Mouse (Mus musculus) limb, embryonic 10.5 days (tissue): ENCODE data around the gene Ints5. TPM values are rescaled to one million over a fixed set of nuclear protein-coding genes. Genes with fewer than 3 reads are reported as not detected.
A peak's percentile ranks its signal among the peaks of the same experiment; 100 is the strongest.

Source experiments
- DNase-seq: peaks from one replicate; pipeline ENCODE4 v3.0.0-alpha.2; 2017; ENCODE audit warnings: low spot score
- H3K27ac ChIP-seq: fragments of 300-500 bp; sonication (generic); 2 replicates; pipeline ENCODE4 v1.5.1; 2016; ENCODE audit warnings: mild to moderate bottlenecking
- H3K27me3 ChIP-seq: fragments of 300-500 bp; sonication (generic); 2 replicates; pipeline ENCODE4 v1.6.1; 2016; ENCODE audit warnings: low read depth, mild to moderate bottlenecking; ENCODE audit not compliant: poor library complexity, severe bottlenecking
- H3K36me3 ChIP-seq: fragments of 300-500 bp; sonication (generic); 2 replicates; pipeline ENCODE4 v1.6.1; 2016; ENCODE audit warnings: mild to moderate bottlenecking, moderate library complexity
- H3K4me1 ChIP-seq: fragments of 300-500 bp; sonication (generic); 2 replicates; pipeline ENCODE4 v1.6.1; 2016
- H3K4me3 ChIP-seq: fragments of 300-500 bp; sonication (generic); 2 replicates; pipeline ENCODE4 v1.5.1; 2016; ENCODE audit warnings: mild to moderate bottlenecking, moderate library complexity
- H3K9me3 ChIP-seq: fragments of 300-500 bp; sonication (generic); replicated peaks from 2 replicates; pipeline ENCODE4 v1.6.1; 2016; ENCODE audit warnings: mild to moderate bottlenecking
- WGBS: fragments of 180-500 bp; shearing (Covaris S2); methylation state at CpG from one replicate; pipeline ENCODE4 v1.1.7; 2016; 5-methylcytosine and 5-hydroxymethylcytosine counted together
- polyA plus RNA-seq: library from polyadenylated mRNA; unstranded; fragments of >200 nt; fragmentation: Nextera tagmentation; extraction: Ambion mirVana; gene quantifications from 2 replicates; pipeline ENCODE4 v1.2.1, GENCODE M21; 2016

Gene Ints5
- polyA plus RNA-seq, 1 experiment from 2014 or later: 59.2 TPM

DNA sequence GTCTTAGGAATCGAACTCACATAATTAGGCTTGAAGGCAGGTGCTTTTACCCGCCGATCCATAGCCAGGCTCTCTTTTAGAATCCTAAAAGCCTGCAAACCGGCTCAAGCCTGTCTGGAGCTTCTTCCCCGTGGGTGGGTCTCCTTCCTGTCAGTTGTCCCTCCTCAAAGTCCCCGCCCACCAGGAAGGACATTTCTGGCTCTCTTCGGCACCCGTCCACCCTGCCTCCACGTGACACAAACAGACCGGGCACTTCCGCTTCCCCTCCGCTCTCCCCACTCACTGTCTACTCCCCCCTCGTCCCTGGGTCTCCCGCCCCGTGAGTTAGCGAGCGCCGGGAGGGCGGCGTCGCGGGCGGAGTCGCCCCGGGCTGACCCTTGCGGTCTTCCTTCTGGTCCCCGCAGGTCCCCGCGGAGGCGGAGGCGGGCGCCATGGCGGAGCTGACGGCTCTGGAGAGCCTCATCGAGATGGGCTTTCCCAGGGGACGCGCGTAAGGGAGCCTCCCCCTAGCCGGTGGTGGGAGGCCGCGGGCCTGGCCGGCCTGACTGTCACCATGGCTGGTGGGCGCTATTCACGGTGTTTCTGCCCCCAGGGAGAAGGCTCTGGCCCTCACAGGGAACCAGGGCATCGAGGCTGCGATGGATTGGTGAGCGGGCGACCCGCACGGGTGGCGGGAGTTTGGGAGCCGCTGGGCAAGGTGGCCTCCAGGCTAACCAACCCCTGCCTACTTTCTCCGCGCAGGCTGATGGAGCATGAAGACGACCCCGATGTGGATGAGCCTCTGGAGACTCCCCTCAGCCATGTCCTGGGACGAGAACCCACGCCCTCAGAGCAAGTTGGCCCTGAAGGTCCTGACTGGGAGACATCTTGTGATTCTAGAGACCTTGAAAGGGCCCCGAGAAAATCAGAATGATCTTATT, 21.3 kb upstream of the Ints5 start, which contains the start of gene Ubxn1:
Gene Ubxn1, plus strand, starts transcription at position 230 of the 920 bp plus-strand sequence.
- Histone ChIP-seq H3K36me3 (peaks cover 40% of the 10 kb centered on the region), H3K9me3 (no peaks in the 10 kb centered on the region), H3K4me3 (peak within 1 kb of the TSS; percentile 96), H3K27me3 (no peaks in the 10 kb centered on the region), H3K27ac (peak within 1 kb of the TSS; percentile 93), H3K4me1 (peaks cover 10% of the 10 kb centered on the region)
- 1% methylated on average over 59 of the region's 59 CpGs for WGBS
- peak; percentile 97 for DNase-seq

DNA sequence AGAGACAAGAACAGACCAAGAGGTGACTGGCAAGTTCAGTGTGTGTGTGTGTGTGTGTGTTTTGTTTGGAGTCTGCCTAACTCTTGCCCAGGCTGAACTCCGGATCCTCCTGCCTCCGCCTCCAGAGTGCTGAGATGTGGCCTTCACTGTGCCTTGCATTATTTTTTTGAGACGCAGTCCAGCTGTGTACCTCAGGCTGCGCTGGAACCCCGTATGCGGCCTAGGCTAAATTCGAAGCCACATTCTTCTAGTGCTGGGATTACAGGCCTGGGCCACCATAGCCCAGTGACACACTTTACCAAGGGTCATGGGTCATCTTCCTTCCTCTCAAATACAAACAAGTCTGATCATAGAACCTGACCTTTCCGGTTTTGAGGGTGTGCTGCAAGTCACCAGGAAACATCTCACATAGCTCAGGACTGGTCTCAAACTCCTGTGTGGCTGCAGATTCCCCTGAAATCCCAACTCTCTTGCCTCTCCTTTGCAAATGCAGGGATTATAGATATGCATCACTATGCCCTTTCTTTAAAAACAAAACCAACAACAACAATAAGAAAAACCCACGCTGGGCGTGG, 20.5 kb upstream of the Ints5 start:
- WGBS: 78% methylated on average over 10 of the region's 10 CpGs
- H3K27ac ChIP-seq: peak overlapping the region; percentile 93
- H3K27me3 ChIP-seq: no peaks in the 10 kb centered on the region
- H3K9me3 ChIP-seq: no peaks in the 10 kb centered on the region
- DNase-seq: no peak
- peaks cover 10% of the 10 kb centered on the region for H3K4me1 ChIP-seq
- peak overlapping the region; percentile 96 for H3K4me3 ChIP-seq
- H3K36me3 ChIP-seq: peaks cover 48% of the 10 kb centered on the region

- H3K36me3 ChIP-seq: peaks cover 65% of the 10 kb centered on the region
- H3K4me1 ChIP-seq: peaks cover 16% of the 10 kb centered on the region
- no peak overlapping the region for H3K4me3 ChIP-seq
- DNase-seq: no peak
- H3K27ac ChIP-seq: no peak overlapping the region
- no peaks in the 10 kb centered on the region for H3K27me3 ChIP-seq
- no peaks in the 10 kb centered on the region for H3K9me3 ChIP-seq
- 96% methylated on average over 7 of the region's 7 CpGs for WGBS
Observed at GRCm38 (mm10) chr19:8875031-8875430, 17.8 kb upstream of the Ints5 start.

DNA sequence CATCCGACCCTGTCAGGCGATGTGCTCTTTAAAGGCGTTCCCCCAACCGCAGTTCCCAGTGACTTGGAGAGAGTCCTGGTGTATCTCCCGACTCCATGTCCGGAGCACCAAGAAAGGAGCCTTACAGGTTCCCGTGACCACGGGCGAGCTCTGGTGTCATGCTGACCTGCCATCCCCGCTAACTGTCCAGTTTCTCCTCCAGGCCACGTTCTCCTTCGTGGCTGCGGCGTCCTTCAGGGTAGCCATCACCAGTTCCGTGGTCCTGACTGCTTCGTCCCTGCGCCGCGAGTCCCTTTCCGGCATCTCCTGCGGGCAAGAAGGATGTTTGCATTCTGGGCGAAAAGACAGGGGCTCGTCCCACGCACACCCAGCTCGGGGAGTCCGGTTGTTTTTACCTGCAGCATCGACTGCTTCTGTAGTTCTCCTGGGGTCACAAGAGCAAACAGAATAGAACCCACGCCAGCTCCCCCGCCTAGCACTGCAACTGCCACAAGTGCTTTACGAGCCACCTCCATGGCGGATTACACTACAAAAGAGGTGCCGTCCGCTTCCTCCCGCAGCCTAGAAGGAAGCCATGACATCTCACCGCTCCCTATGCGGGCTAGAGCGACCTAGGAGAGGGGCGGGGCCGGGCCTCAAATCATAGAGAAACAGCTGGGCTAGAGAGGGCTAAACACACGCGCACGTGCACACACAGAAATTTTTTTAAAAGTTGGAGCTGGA, 12.3 kb upstream of the Ints5 start, which contains the start of gene Uqcc3:
Gene Uqcc3, minus strand, starts transcription at position 613 of the 723 bp plus-strand sequence.
- peak within 1 kb of the TSS; percentile 92 for H3K27ac ChIP-seq
- no peaks in the 10 kb centered on the region for H3K27me3 ChIP-seq
- peak; percentile 84 for DNase-seq
- under 1% methylated on average over 42 of the region's 42 CpGs for WGBS
- no peaks in the 10 kb centered on the region for H3K9me3 ChIP-seq
- peaks cover 10% of the 10 kb centered on the region; the same call in 1 of the 2 replicates for H3K4me1 ChIP-seq
- peaks cover 36% of the 10 kb centered on the region for H3K36me3 ChIP-seq
- peak within 1 kb of the TSS; percentile 84 for H3K4me3 ChIP-seq

DNA sequence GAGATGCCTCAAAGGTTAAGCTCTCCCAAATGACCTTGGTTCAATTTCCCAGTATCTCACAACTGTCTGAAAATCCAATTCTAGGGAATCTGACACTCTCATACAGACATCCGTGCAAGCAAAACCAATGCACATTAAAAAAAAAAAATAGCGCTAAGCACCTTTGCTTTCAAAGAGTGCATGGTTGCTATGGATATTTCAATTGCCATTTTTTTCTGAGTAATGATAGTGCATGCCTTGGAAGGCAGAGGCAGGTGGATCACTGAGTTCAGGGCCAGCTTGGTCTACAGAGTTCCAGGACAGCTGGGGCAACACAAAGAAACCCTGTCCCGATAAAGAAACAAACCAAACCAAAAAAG, 11.8 kb upstream of the Ints5 start:
- no peak for DNase-seq
- Histone ChIP-seq H3K27me3 (no peaks in the 10 kb centered on the region), H3K4me3 (peak overlapping the region; percentile 84), H3K36me3 (peaks cover 31% of the 10 kb centered on the region), H3K4me1 (peaks cover 10% of the 10 kb centered on the region; the same call in 1 of the 2 replicates), H3K27ac (peak overlapping the region; percentile 92), H3K9me3 (no peaks in the 10 kb centered on the region)
- WGBS: 18% methylated on average over 3 of the region's 3 CpGs

GRCm38 (mm10) chr19:8883616-8884015, 9.2 kb upstream of the Ints5 start, which contains the start of the genes Lbhd1 and Gm49403:
Lbhd1 (plus strand) TSS chr19:8883732.
Gm49403 (plus strand) TSS chr19:8883930.
- Histone ChIP-seq H3K4me1 (peaks cover 18% of the 10 kb centered on the region), H3K4me3 (no peak within 1 kb of the TSS), H3K9me3 (no peaks in the 10 kb centered on the region), H3K27me3 (no peaks in the 10 kb centered on the region), H3K36me3 (peaks cover 11% of the 10 kb centered on the region; the same call in 1 of the 2 replicates), H3K27ac (no peak within 1 kb of the TSS)
- 91% methylated on average over 3 of the region's 3 CpGs for WGBS
- DNase-seq: no peak

DNA sequence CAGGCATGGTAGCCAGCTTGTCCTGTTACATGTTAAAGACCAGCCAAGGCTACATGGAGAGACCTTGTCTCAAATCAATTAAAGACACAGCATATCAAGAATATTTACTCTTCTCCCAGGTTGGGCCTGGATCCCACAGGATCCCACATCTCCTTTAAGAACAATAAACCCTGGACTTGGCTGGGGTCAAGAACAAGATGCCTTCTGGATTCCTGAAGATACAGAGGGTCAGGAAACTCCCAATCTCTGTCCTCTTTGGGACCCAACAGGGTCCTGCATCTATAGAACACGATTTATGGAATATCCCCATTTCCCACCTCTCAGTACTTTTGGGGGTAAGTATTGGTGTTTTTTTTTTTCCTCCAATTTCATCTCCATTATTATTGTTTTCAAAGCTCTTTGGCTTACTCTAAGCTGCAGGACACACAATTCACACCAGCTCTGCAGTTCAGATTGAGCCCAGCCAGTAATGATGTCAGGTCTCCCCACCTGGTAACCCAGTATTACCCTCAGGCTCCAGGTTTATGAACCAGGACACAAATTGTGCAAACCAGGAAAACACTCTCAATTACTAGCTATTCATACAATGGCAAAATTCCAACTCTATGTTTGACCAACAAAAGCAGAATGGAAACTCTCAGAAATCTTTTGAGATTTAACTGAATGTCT, 5.8 kb upstream of the Ints5 start:
- no peak for DNase-seq
- Histone ChIP-seq H3K27ac (peak overlapping the region; percentile 93), H3K4me1 (peaks cover 14% of the 10 kb centered on the region), H3K27me3 (no peaks in the 10 kb centered on the region), H3K9me3 (no peaks in the 10 kb centered on the region), H3K36me3 (peaks cover 20% of the 10 kb centered on the region), H3K4me3 (peak overlapping the region; percentile 68)
- 37% methylated on average over 1 of the region's 1 CpGs for WGBS

GRCm38 (mm10) chr19:8887585-8888463, 5.0 kb upstream of the Ints5 start:
- 17% methylated on average over 19 of the region's 19 CpGs for WGBS
- Histone ChIP-seq H3K27me3 (no peaks in the 10 kb centered on the region), H3K4me3 (peak overlapping the region; percentile 68), H3K36me3 (peaks cover 21% of the 10 kb centered on the region), H3K27ac (peak overlapping the region; percentile 93), H3K4me1 (peaks cover 14% of the 10 kb centered on the region), H3K9me3 (no peaks in the 10 kb centered on the region)
- no peak for DNase-seq

DNA sequence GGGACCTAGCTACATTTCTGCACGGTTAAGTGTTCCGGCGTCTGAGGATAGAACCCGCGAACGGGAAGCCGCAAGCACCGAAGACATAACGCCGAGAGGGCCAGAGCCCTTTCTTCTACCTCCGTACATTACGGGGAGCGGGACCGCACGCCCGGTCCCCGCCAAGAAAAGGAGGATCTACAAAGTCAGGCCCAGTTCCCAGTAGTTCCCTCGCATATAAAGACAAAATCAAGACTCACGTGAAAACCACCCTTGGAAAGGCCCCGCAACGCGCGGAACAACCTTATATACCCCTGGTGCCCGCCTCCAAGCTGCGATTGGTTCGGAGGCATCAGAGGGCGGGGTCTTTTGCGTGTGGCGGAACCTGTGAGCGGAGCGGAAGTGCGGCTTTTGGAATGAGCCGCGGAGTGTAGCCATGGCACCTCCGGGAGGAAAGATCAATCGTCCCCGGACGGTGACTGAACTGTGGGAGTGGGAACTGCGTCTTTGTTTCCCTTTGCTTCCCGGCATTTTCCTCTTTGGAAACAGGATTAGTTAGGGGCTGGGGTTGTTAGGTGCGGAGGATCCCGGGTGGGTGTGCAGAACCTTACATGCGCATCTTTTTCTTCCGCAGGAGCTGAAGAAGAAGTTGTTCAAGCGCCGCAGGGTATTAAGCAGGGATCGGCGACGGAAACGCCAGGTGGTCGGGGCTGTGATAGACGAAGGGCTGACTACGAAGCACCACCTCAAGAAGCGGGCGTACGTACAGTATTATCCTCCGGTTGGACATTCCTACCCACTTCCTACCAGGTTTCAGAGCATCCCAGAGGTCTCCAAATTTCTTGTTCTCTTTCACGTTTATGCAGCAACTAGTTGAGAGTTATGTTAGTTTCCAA, 4.1 kb upstream of the Ints5 start, which contains the start of the genes 1810009A15Rik and Gm49416:
Gene 1810009A15Rik, plus strand, starts transcription at position 343 of the 875 bp plus-strand sequence.
Gene Gm49416, plus strand, starts transcription at position 416 of the 875 bp plus-strand sequence.
- Histone ChIP-seq H3K27ac (peak within 1 kb of the TSS; percentile 93), H3K9me3 (no peaks in the 10 kb centered on the region), H3K27me3 (no peaks in the 10 kb centered on the region), H3K4me1 (peaks cover 18% of the 10 kb centered on the region), H3K36me3 (peaks cover 22% of the 10 kb centered on the region), H3K4me3 (peak within 1 kb of the TSS; percentile 68)
- DNase-seq: peak; percentile 95
- WGBS: under 1% methylated on average over 58 of the region's 58 CpGs

- DNase-seq: no peak
- H3K27ac ChIP-seq: no peak overlapping the region
- no peaks in the 10 kb centered on the region for H3K27me3 ChIP-seq
- H3K4me3 ChIP-seq: peak overlapping the region; percentile 6; the same call in 1 of the 2 replicates
- peaks cover 33% of the 10 kb centered on the region for H3K4me1 ChIP-seq
- WGBS: 94% methylated on average over 9 of the region's 9 CpGs
- H3K9me3 ChIP-seq: no peaks in the 10 kb centered on the region
- H3K36me3 ChIP-seq: peaks cover 51% of the 10 kb centered on the region
Observed at GRCm38 (mm10) chr19:8895397-8895960, 2.7 kb downstream of the Ints5 start.
